ENCODE assay signal across 14 mouse cellular contexts in genomic region chr10:117162662-117163061, GRCm38 (mm10). TPM values are rescaled to one million over a fixed set of nuclear protein-coding genes. Genes with fewer than 3 reads are reported as not detected.
A peak's percentile ranks its signal among the peaks of the same experiment; 100 is the strongest.
DNase-seq lines count a peak whose midpoint lies in the region; ATAC-seq and TF ChIP-seq lines count a peak whose summit lies in the region.
"Had no signal": no experiment of that assay in that cellular context is flagged by ENCODE, and none has a peak within 500 bp of the region (broad histone marks: within the 10 kb centered on the region; RNA-seq: fewer than 3 reads in every experiment).

No protein-coding gene starts in this region.

- WGBS in forebrain, postnatal 0 days, result 63% methylated on average over 11 of the region's 11 CpGs
- WGBS in forebrain, embryonic 10.5 days, result 70% methylated on average over 11 of the region's 11 CpGs
- WGBS in hindbrain, postnatal 0 days, result 57% methylated on average over 11 of the region's 11 CpGs
- 53% methylated on average over 11 of the region's 11 CpGs for WGBS in stomach, postnatal 0 days

- H3K36me3 ChIP-seq in forebrain, postnatal 0 days (ENCODE audit: insufficient read depth), result no peaks in the 10 kb centered on the region
- no peaks in the 10 kb centered on the region for H3K36me3 ChIP-seq in forebrain, embryonic 10.5 days (replicated peaks)
- no peaks in the 10 kb centered on the region for H3K36me3 ChIP-seq in ES-Bruce4 (ENCODE audit: control insufficient read depth, insufficient read depth, low read length, poor library complexity, severe bottlenecking)
- H3K36me3 ChIP-seq in hindbrain, postnatal 0 days (ENCODE audit: insufficient read depth, low read length), result no peaks in the 10 kb centered on the region
- H3K36me3 ChIP-seq in stomach, postnatal 0 days (ENCODE audit: control insufficient read depth, insufficient read depth, low read length), result no peaks in the 10 kb centered on the region

- H3K4me1 ChIP-seq in forebrain, postnatal 0 days (ENCODE audit: insufficient read depth), result no peaks in the 10 kb centered on the region
- H3K4me1 ChIP-seq in forebrain, embryonic 10.5 days, result no peaks in the 10 kb centered on the region
- no peaks in the 10 kb centered on the region for H3K4me1 ChIP-seq in ES-Bruce4 (ENCODE audit: control insufficient read depth, insufficient read depth, low read length)
- no peaks in the 10 kb centered on the region for H3K4me1 ChIP-seq in hindbrain, postnatal 0 days (ENCODE audit: insufficient read depth, low read length)
- H3K4me1 ChIP-seq in stomach, postnatal 0 days (replicated peaks; ENCODE audit: control insufficient read depth, insufficient read depth), result no peaks in the 10 kb centered on the region

- ATAC-seq in forebrain, postnatal 0 days, result peak; percentile 40
- peak; percentile 53; the same call in 1 of the 2 replicates for ATAC-seq in hindbrain, postnatal 0 days
- no peak for ATAC-seq in stomach, postnatal 0 days (ENCODE audit: low FRiP score, low TSS enrichment)
- ATAC-seq: liver, postnatal 0 days had no signal

- H3K9ac ChIP-seq in forebrain, postnatal 0 days, result no peak overlapping the region
- no peak overlapping the region; the same call in 1 of the 2 replicates for H3K9ac ChIP-seq in ES-Bruce4 (ENCODE audit: low read depth, poor library complexity, severe bottlenecking)
- H3K9ac ChIP-seq in hindbrain, postnatal 0 days (replicated peaks; ENCODE audit: low read length), result no peak overlapping the region
- H3K9ac ChIP-seq in stomach, postnatal 0 days (ENCODE audit: low read length), result no peak overlapping the region
- H3K9ac ChIP-seq: liver, postnatal 0 days had no signal

- no peak overlapping the region for H3K4me3 ChIP-seq in forebrain, postnatal 0 days (ENCODE audit: low read depth, low read length)
- no peak overlapping the region for H3K4me3 ChIP-seq in forebrain, embryonic 10.5 days
- peak overlapping the region; percentile 60 for H3K4me3 ChIP-seq in ES-Bruce4 (ENCODE audit: low read depth, low read length)
- H3K4me3 ChIP-seq in hindbrain, postnatal 0 days (ENCODE audit: low read length), result no peak overlapping the region
- no peak overlapping the region for H3K4me3 ChIP-seq in stomach, postnatal 0 days (ENCODE audit: low read depth, low read length)

- H3K9me3 ChIP-seq in forebrain, postnatal 0 days (ENCODE audit: low read length), result no peaks in the 10 kb centered on the region
- no peaks in the 10 kb centered on the region for H3K9me3 ChIP-seq in forebrain, embryonic 10.5 days
- no peaks in the 10 kb centered on the region for H3K9me3 ChIP-seq in ES-Bruce4 (replicated peaks; ENCODE audit: control insufficient read depth, insufficient read depth, low read length, poor library complexity, severe bottlenecking)
- no peaks in the 10 kb centered on the region for H3K9me3 ChIP-seq in hindbrain, postnatal 0 days (ENCODE audit: low read length)
- H3K9me3 ChIP-seq in stomach, postnatal 0 days (ENCODE audit: control insufficient read depth, low read length), result no peaks in the 10 kb centered on the region

- no peak for DNase-seq in forebrain, postnatal 0 days
- DNase-seq in forebrain, embryonic 10.5 days (ENCODE audit: extremely low spot score, low spot score), result no peak
- DNase-seq in layer of hippocampus, adult 11-12 months (ENCODE audit: low spot score), result peak; percentile 28
- no peak for DNase-seq in layer of hippocampus, postnatal 36 days
- DNase-seq in hindbrain, postnatal 0 days (ENCODE audit: low spot score), result peak; percentile 46
- no peak for DNase-seq in stomach, postnatal 0 days (ENCODE audit: low spot score)
- no peak for DNase-seq in adrenal gland, postnatal 36 days
- DNase-seq: adrenal gland, postnatal 14 days; cerebellum, adult 9-10 months; gastrocnemius, postnatal 36 days; kidney, adult 9 months; liver, postnatal 0 days; thymus, postnatal 25 days had no signal

- no peak for TF ChIP-seq EP300 in ES-Bruce4 (IDR thresholded peaks at IDR 0.05; ENCODE audit: insufficient read depth, low read depth, low read length)
- TF ChIP-seq EP300 in stomach, postnatal 0 days (optimal IDR thresholded peaks at IDR 0.05), result no peak

- no peak for TF ChIP-seq POLR2A in ES-Bruce4 (IDR thresholded peaks at IDR 0.05; ENCODE audit: insufficient read depth, low read length)

- no peak for TF ChIP-seq CTCF in forebrain, postnatal 0 days (IDR thresholded peaks at IDR 0.05; ENCODE audit: low read depth)
- no peak for TF ChIP-seq CTCF in ES-Bruce4 (IDR thresholded peaks at IDR 0.05; ENCODE audit: low read depth, low read length)
- TF ChIP-seq CTCF in hindbrain, postnatal 0 days (IDR thresholded peaks at IDR 0.05; ENCODE audit: low read depth), result no peak
- no peak for TF ChIP-seq CTCF in stomach, postnatal 0 days (IDR thresholded peaks at IDR 0.05; ENCODE audit: low read depth)

- H3K27me3 ChIP-seq in forebrain, postnatal 0 days (ENCODE audit: insufficient read depth, low read length), result no peaks in the 10 kb centered on the region; the same call in 1 of the 2 replicates
- H3K27me3 ChIP-seq in forebrain, embryonic 10.5 days (ENCODE audit: poor library complexity, severe bottlenecking), result no peaks in the 10 kb centered on the region
- H3K27me3 ChIP-seq in ES-Bruce4 (ENCODE audit: control insufficient read depth, insufficient read depth, low read length, poor library complexity, severe bottlenecking), result no peaks in the 10 kb centered on the region
- no peaks in the 10 kb centered on the region for H3K27me3 ChIP-seq in hindbrain, postnatal 0 days (ENCODE audit: insufficient read depth, low read length)
- no peaks in the 10 kb centered on the region for H3K27me3 ChIP-seq in stomach, postnatal 0 days (ENCODE audit: control insufficient read depth, insufficient read depth, low read length)

- H3K27ac ChIP-seq in forebrain, postnatal 0 days (ENCODE audit: low read depth, low read length), result no peak overlapping the region
- H3K27ac ChIP-seq in forebrain, embryonic 10.5 days, result no peak overlapping the region
- H3K27ac ChIP-seq in ES-Bruce4 (ENCODE audit: insufficient read depth, low read length), result no peak overlapping the region
- no peak overlapping the region for H3K27ac ChIP-seq in hindbrain, postnatal 0 days
- H3K27ac ChIP-seq in stomach, postnatal 0 days (replicated peaks), result no peak overlapping the region

- H3K4me2 ChIP-seq in forebrain, postnatal 0 days (ENCODE audit: low read depth), result no peak overlapping the region
- H3K4me2 ChIP-seq in hindbrain, postnatal 0 days (ENCODE audit: low read depth, low read length), result no peak overlapping the region
- H3K4me2 ChIP-seq in stomach, postnatal 0 days (replicated peaks; ENCODE audit: low read depth), result no peak overlapping the region

RNA-seq across cellular contexts. Expression of gene Frs2, which starts 14.3 kb away (rescaled TPM):
- total RNA-seq in forebrain, postnatal 0 days (2014; rRNA removed), result 17.0 and 28.7 TPM in 2 replicates
- 11.3 and 17.2 TPM in 2 replicates for polyA plus RNA-seq in forebrain, postnatal 0 days (2015; fragmentation: Nextera tagmentation; extraction: Ambion mirVana)
- 15.8 and 18.1 TPM in 2 replicates for polyA plus RNA-seq in forebrain, embryonic 10.5 days (2016; fragmentation: Nextera tagmentation; extraction: Ambion mirVana)
- 10 to 100 TPM; 35.5 to 37.6 TPM for total RNA-seq in layer of hippocampus, postnatal 36 days (2021)
- 43.3 and 49.0 TPM in 2 replicates for polyA plus RNA-seq in ES-Bruce4 (2011; ENCODE audit: insufficient read depth, insufficient read length, low read depth, missing spikeins)
- total RNA-seq in hindbrain, postnatal 0 days (2014; rRNA removed), result 18.9 and 19.3 TPM in 2 replicates
- 19.1 and 19.4 TPM in 2 replicates for polyA plus RNA-seq in hindbrain, postnatal 0 days (2015; fragmentation: Nextera tagmentation; extraction: Ambion mirVana)
- polyA plus RNA-seq in stomach, postnatal 0 days (2015; fragmentation: Nextera tagmentation; extraction: Ambion mirVana), result 11.6 and 11.9 TPM in 2 replicates
- total RNA-seq in adrenal gland, postnatal 36 days (2021), result 10 to 100 TPM; 26.5 to 28.4 TPM

Comparison
In these comparisons a context has a peak if more than half of its experiments do, and no peak if none do; other contexts are left out.
1. DNase-seq: peak in layer of hippocampus, adult 11-12 months (single experiment) and hindbrain, postnatal 0 days (single experiment); none in forebrain, postnatal 0 days (single experiment), forebrain, embryonic 10.5 days (single experiment), layer of hippocampus, postnatal 36 days (0 of 2), stomach, postnatal 0 days (single experiment) and adrenal gland, postnatal 36 days (0 of 2).